Mouse (Mus musculus): ENCODE data around the gene 0610009B22Rik.

Gene 0610009B22Rik

DNA sequence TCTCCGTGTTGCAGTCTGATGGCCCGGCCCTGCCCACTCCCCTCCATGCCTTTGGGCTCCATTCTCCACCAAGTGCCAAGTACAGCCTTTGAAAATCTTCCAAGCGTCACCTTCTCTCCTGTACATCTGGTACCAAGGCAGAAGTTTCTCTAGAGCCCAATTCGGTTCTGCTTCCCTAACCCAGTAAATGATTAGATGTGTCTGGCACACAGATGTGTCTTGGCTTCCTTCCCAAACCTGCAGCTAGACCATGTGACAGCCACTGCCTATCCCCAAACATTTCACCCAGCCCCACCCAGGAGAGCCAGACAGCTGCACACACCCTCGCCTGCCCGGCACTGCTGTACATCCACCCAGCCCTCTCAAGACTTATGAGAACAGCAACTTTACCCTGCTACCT lies 30.0 kb downstream of the 0610009B22Rik start:
- peak; percentile 75 for DNase-seq (ENCODE audit: low spot score)

DNA sequence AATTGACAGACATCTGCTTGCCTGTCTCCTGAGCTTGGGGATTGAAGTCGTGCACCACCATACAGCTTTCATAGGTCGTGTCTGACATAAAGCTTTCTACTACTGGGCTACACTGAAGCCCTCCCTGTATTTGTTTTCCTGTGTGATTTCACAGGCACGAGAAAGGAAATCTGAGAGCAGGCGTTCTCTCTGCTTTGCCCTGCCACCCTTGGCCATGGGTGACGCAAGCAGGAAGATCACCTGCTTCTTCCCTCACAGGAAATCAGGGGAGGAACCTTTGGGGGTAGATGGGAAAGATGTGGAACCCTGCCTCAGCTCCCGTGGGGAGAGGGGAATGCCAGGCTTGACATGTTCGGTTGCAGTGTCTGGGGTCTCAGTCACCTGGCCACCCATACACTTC lies 30.4 kb downstream of the 0610009B22Rik start:
- DNase-seq (ENCODE audit: low spot score) = no peak

DNA sequence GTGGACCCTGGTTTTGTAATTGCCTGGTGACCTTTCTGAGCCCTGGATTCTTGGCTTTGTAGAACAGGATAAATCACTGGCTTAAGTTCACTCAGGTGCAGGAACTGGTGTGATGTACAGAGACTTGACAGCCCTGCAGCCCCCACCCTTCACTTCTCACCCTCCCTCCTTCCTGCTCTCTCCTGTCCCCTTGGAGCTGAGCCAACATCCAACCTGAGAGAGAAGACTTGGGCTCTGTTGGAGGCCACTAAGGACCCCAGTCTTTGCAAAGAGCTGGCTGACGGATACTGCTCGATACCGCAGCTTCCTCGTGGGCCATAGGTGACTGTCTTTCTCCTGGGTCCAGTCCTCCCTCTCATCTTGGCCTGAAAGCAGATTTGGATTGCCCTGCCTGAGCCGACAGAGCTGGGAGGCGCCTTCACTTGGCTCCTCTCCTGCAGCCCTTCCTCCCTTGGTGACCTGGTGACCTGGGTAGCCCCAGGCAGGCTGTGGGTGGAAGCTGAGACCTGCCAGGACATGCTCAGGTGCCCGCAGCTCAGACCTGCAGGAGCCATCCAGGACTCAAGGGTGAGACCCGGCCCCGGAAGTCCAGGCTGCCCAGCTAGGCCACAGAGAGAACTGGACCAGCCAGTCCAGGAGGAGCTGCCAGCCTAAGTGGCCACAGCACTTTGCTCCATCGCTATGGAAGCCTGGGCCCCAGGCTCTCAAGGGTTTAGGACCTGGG lies 31.7 kb downstream of the 0610009B22Rik start:
- DNase-seq (ENCODE audit: low spot score) = peak; percentile 84

DNA sequence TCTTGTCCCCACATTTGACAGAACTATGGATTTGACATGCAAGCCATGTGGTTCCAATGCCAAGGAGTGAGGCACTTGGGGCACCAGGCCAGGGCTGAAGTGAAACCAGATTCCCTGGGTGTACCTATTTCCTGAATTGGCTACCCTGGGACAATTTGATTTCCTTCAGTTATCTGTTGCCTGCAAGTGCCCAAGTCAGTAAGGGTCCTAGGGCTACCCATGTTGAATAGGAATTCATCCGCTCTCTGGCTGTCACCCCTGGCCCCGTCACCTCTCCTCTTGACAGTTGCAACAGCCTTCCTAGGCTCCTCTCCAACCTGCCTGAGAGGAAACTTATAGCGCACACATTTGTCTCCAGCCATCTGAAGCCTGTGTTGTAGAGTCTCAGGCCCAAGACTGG lies 33.8 kb downstream of the 0610009B22Rik start:
- no peak for DNase-seq (ENCODE audit: low spot score)

DNA sequence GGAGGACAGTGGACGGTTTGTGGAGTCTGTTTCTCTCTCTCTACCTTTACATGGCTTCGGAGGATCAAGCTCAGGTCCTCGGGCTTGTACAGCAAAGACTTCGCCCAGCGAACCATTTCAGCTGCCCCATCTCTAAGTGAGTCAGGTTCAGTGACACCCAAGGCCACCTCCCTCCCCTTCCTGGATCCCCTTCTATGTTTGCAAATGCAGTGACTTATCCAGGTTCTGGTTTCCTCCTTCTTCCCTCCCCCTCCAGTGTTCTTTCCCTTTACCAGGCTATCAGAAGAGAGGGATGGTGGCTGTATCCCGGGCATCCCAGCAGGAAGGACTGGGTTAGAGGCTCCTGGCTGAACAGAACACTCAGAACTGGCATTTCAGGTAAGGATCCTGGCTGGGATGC lies 34.9 kb downstream of the 0610009B22Rik start:
- DNase-seq (ENCODE audit: low spot score) = no peak

DNA sequence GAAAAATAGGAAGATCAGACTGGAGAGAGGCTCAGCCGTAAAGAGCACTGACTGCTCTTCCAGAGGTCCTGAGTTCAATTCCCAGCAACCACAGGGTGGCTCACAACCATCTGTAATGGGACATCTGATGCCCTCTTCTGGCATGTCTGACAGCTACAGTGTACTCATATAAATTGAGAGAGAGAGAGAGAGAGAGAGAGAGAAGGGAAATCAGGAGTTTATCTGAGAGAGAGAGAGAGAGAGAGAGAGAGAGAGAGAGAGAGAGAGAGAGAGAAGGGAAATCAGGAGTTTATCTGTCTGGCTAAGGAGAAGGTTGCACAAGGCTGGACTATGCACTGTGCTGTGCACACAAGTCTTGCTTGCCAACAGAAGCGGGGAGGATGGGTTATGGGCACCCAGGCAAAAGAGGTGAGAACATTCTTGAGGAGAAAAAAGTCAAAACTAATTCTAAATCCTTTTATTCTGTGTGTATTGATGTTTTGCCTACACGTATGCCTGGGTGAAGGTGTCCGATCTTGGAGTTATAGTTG lies 35.7 kb downstream of the 0610009B22Rik start:
- no peak for DNase-seq (ENCODE audit: low spot score)

DNA sequence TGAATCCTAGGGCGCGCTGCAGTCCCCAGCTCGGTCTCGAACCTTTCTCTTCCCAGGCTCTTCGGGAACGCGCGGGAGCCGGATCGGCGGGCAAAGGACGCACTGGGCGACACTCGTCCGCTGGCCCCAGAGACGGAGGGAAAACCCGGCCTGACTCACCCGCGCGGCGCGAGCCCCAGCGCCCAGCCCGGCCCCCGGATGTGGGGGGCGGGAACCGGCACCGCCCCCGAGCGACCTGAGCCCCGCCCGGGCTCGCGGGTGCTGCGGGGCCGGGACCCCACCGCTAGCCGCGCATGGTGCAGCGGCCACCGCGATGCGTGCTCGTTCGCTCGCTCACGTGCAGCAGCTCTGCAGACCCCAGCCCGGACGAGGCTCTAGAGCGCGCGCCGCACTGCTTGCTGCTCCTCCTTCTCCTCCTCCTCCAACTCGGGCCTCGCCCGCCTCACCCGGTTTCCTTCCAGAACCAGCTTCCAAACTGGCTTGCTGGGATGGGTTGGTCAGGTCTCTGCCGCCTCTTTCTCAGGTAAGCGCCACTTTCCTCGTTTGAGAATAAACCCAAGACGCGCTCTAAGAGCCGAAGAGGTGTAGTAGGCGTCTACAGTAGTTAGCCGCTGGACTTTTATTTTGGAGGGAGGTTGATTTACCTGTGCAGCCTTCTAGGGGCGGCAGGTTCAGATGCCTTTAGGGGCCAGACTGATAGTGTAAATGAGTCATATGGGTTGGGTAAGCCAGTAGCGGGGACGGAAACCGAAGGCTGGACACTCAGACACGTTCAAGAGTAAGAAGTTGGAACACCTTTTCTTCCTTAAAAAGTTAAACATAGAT lies 37.8 kb downstream of the 0610009B22Rik start, which contains the start of the genes N4bp3 and D930048N14Rik:
Gene N4bp3 (minus strand): TSS at position 152 of the 825 bp plus-strand sequence.
Gene D930048N14Rik (plus strand): TSS at position 264 of the 825 bp plus-strand sequence.
- peak; percentile 83 for DNase-seq (ENCODE audit: low spot score)

DNA sequence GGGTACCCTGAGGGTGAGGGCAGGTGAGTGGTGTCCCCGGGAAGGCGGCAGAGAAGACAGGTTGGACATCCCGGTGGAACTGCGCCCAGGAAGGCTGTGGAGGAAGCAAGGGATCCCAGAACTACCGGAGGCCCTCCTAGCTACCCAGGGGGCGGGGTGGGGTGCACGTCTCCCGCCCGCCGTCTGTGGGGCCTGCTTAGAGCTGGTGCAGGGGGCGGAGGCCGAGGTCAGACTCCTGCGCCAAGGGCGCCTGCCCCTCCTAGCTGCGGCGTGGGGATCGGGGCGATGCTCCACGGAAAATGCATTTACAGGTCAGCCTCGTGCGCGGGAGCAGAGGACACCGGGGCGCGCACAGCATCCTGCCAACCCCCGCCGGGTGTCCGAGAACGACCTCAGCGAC lies 38.4 kb downstream of the 0610009B22Rik start:
- DNase-seq (ENCODE audit: low spot score) = no peak

DNA sequence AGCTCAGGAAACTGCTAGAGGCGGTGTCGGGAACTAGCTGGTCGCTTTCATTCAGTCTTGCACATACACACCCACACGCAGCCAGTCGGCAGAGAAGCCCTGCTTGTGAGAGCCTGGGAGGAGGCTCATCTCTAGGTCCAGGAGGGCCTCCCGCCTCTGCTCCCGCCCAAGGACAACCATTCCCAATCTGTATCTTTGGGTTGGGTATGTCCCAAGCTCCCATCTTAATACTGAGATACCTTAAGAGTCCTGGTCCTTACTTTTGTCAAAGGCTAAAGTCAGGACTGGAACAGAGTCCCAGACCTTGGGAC lies 38.8 kb downstream of the 0610009B22Rik start:
- no peak for DNase-seq (ENCODE audit: low spot score)

DNA sequence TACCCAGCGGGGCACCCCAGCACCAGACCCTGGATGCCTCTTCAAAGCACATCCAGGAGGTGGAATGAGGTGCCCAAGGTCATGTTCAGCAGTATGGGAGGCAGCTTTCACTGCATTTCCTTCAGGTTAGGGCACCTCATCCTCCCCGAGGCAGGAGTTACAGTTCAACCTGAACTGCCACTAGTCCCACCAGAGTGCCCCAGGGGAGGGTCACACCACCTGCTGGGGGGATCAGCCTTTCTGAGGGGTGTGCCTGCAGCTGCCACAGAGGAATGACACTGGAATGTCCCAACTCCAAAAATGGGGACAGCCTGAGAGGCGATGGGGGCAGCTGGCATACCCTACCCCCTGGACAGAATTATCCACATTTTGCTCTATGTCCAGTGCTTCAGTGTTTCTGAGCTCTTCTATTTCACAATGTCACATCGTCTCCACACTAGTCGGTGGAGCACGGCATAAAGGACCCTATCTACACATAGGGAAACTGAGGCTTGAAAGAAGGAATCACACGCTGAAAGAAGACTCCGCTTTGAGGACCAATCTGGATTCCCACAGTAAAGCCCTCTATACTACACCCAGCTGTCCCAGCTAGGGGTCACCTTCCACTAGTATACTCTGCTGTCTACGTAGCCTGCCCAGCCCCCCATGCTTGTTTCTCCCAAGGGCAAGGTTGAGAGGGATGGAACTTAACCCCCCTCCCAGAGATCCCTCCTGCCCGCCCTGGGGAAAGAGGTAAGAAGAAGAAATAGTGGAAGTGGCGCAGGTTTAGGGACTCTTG lies 39.4 kb downstream of the 0610009B22Rik start:
- no peak for DNase-seq (ENCODE audit: low spot score)

DNA sequence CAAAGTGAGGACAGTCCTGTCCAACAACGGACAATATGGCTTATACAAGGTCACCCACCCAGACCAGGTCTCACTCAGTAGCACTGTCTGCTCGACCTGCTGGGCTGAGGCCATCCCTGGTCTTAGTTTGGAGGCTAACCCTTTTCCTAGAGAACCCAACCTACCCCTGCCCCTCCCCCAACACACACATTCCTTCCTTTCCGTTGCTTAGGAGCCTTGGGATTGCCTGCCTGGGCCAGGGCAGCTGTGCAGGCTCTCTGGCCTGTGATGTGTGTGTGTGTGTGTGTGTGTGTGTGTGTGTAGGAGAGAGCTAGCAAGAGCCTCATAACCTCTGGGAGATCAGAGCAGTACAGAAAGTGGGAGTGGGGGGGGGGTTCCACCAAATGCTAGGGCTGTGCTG lies 40.1 kb downstream of the 0610009B22Rik start:
- DNase-seq (ENCODE audit: low spot score) = no peak

DNA sequence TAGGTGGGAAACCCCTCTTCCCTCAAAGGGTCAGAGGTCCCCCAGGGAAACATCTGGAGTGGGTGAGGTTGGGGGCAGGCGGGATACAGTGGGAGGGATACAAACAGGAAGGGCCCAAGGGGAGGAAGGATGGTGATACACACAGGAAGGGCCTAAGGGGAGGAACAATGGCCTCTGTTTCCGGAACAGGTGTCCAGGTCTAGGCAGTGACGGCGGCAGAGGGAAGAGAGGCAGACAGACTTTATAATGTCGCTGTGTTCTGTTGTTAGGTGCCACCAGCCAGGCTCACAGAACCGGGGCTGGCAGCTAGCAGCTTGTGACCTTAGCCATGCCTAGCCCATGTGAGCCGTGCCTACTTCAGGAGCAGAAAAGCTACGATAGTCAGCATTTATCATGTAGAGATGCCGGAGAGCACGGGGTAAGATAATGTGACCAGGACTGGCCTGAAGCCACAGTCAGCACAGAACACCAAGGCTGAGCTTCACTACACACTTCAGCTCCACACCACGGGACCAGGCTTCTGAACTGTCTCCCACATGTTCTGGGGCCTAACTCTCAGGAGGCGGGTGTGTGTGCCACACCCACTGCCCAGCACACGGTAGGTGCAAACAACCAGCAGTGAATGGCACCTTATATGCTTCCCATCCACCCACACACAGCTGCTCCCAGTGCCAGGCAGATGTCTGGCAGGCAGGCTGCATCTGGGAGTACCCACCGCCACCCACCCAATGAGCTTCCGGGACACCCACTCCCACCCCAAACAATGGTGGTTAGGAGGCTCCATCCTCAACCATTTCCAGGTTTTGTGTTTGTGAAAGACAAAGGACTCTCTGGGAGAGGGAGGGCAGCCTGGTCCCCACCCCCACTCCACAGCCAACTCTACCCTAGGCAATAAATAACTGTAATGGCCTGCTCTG lies 41.7 kb downstream of the 0610009B22Rik start:
- no peak for DNase-seq (ENCODE audit: low spot score)

DNA sequence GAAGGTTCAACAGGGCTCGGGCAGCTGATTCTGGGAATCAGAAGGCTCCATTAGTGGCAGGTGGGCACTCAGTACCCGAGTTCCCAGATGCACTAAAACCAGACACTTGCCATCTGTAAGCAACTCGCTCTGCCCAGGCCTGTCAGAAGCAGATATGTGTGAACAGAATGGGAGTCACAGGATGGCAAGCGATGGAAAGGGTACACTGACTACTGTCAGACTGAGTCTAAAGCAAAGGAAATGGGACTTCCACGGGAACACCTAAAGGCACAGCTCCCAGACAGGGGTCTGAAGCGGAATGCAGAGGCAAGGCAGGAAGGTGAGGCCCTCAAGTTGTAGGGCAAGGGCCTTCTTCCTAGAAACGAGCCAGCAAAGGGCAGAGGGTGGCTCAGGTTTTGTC lies 42.4 kb downstream of the 0610009B22Rik start:
- DNase-seq (ENCODE audit: low spot score) = no peak

DNA sequence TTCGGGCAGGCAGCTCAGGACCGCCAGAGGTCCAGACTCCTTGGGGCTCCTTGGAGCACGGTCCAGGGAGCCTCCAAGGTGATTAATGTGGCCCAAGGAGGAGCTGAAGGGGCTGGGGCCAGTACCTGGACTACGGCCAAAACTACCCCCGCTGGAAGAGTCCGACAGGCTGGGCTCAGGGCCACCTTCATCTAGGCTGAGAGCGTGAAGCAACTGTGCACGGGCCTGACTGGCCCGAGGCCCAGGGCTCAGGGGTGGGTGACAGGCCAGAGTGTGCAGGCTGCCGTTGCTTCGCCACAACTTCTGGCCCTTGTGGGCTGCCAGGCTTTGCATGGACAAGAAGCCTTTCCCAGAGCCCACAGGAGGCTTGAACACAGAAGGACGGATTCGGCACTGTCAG lies 43.4 kb downstream of the 0610009B22Rik start:
- DNase-seq (ENCODE audit: low spot score) = no peak

DNA sequence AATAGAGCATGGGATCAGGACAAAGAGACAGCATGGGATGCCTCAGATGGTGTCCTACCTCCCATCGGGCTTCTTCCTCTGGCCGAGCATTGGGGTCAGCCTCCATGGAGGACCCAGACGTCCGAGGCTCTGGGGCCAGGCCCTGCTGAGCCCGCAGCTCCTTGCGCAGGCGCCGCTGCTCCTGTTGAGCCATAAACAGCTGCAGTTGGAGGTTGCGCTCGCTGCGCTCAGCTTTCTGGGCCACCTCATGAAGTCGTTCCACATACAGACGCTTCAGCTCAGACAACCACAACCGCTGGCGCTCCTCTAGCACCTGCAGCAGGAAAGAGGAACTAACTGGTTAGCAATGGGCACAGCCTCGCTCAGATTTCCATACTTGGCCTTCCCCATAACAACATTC lies 44.5 kb downstream of the 0610009B22Rik start:
- DNase-seq (ENCODE audit: low spot score) = no peak

DNA sequence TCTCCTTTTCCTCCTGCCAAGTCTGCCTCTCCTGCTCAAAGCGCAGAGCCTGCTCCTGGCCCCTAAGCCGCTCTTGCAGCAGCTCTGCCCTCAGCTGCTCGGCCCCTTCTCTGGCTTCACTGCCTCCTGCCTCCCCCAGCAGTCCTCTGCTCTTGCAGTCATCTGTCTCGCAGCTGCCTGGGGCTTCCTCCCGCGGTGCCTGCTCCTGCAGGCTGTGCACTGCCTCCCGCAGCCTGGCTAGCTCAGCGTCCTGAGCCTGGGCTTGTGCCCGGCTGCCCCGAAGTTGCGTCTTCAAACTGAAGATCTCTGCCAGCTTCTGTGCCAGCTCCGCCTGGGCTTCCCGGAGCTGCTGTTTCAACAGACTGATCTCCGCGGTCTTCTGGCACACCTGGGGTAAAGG lies 44.9 kb downstream of the 0610009B22Rik start:
- DNase-seq (ENCODE audit: low spot score) = no peak

DNA sequence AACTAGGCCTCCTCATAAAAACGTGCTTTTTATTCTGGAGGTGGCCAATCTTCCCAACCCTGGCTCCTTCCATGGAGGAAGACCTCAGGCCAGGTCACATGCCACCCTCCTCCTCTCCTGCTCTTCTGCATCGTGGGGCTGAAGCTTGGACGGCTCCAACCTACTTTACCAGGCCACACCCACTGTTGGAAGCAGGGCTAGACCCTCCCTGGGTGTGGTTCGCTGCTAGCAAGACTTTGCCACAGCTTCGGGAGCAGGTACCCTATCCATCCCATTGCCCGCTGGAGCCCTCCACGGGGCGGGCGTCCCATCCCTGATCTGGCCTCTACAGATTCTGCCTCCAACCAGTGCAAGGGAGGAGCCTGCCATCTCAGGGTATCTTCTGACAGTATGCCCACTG lies 45.5 kb downstream of the 0610009B22Rik start:
- no peak for DNase-seq (ENCODE audit: low spot score)

DNA sequence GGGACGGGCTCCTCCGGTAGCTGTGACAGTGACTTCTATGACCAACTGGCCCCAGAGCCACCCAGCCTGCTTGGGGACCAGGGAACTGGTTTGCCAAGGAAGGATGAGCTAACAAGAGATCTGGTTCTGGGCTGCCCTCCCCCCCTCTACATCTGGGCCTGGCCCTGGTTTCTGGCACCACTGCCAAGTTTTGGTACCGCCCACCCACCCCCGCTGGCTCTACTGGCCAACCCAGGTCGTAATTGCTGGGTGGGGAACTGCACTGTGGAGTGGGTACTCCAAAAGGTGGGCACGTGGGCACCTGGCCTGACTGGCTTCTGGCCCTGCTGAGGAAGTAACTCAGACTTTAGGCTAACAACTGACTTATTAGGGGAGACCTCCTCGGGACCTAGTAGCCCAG lies 47.9 kb downstream of the 0610009B22Rik start:
- DNase-seq (ENCODE audit: low spot score) = no peak

DNA sequence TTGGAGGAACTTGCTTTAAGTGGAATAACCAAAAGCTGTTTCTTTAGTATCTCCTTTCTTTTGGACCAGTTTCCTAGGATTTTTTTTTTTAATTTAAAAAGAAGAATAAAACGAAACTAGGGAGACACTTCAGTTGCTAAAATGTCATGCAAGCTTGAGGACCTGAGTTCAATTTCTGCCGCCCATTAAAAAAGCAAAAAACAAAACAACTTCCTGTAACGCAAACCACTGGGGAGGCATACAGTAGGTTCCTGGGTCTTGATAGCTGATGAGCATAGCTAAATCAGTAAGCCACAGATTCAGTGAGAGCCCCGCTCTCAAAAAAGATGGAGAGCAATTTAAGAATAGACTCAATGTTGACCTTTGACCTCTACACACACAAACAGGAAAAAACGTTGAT lies 50.2 kb downstream of the 0610009B22Rik start:
- no peak for DNase-seq (ENCODE audit: low spot score)

DNA sequence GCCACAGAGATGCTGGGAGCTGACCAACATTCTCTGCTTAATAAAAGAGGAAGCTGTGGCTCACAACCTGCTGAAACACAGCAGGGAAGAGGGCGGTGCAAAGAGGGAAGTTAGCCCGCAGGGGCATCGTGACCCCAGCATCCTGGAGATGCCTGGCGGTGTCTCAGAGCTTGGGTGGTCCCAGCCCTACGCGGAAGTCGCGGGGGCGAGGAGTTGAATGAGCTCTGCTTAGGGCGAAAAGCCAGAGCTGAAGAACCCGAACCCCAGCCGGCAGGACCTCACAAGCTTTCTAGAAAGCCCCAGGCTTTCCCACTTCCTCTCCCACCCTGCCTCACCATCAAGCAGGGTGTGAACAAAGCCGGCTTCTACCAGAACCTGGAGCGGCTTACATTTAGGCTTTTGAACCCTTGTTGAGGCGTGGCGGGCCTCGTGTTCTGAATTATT lies 50.7 kb downstream of the 0610009B22Rik start:
- no peak for DNase-seq (ENCODE audit: low spot score)

DNA sequence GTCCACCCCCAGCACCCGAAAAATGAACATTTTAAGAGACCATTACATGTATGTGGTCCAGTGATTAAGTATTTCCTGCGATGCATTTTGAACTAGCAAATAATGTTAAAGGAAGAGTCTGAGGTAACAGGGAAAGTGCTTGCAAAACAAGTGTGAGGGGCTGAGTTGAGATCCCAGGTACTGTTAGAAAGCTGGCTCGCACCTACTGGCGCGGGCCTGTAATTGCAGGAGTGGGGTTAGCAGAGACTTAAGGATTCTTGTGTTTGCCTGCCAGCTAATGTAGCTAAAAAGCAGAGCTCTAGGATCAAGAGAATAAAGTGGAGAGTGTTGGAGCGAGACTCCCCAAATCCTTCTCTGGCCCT lies 52.4 kb downstream of the 0610009B22Rik start:
- DNase-seq (ENCODE audit: low spot score) = peak; percentile 62
